Mouse (Mus musculus) adrenal gland, postnatal 25 days (tissue): ENCODE results near the gene Ccdc157. TPM values are rescaled to one million over a fixed set of nuclear protein-coding genes. Genes with fewer than 3 reads are reported as not detected.
"Not testable (repeated sequence)": the region's sequence is repeated elsewhere in the genome, so short reads cannot be mapped to it uniquely, and the experiment has no call there.

ENCODE experiments used
- DNase-seq: peaks from one replicate; pipeline ENCODE4 v3.0.0; 2021; ENCODE audit warnings: mixed read lengths
- total RNA-seq: library from RNA; stranded (reverse); gene quantifications from 2 replicates; pipeline ENCODE4 v1.2.3, GENCODE M21; 2021

Ccdc157 gene
- total RNA-seq, 1 experiment from 2014 or later, result 14.0 TPM

- DNase-seq, result no peak
Measured at GRCm38 (mm10) chr11:4182061-4182460, 22.0 kb upstream of the Ccdc157 start.

- no peak for DNase-seq
Measured at GRCm38 (mm10) chr11:4177716-4178115, 17.6 kb upstream of the Ccdc157 start.

GRCm38 (mm10) chr11:4174586-4174985, 14.5 kb upstream of the Ccdc157 start:
- peak; percentile 46 for DNase-seq

GRCm38 (mm10) chr11:4166467-4167090, 6.5 kb upstream of the Ccdc157 start:
- no peak for DNase-seq

GRCm38 (mm10) chr11:4164701-4165100, 4.6 kb upstream of the Ccdc157 start:
- DNase-seq, result peak; percentile 20

GRCm38 (mm10) chr11:4160758-4161480, 826 bp upstream of the Ccdc157 start:
- DNase-seq, result no peak

GRCm38 (mm10) chr11:4158676-4159075, 1.4 kb downstream of the Ccdc157 start:
- DNase-seq, result no peak

DNA sequence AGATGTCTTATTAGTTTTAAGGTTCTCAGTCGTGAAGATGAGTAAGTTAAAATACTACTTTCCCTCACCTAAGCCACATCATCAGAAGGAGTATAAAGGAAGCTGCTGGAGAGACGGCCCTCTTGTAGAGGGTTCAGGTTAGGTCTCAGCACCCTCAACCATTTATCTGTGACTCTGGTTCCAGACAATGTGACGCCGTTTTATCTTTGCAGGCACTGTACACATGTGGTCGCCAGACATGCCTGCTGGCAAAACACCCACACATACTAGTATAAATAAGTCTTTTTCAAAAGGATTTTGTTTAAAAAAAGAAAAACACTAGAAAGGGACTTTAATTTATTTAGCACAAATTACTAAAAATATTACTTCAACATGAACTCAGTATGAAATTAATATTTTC, 4.5 kb downstream of the Ccdc157 start:
- no peak for DNase-seq

GRCm38 (mm10) chr11:4153694-4154093, 6.4 kb downstream of the Ccdc157 start:
- no peak for DNase-seq

DNA sequence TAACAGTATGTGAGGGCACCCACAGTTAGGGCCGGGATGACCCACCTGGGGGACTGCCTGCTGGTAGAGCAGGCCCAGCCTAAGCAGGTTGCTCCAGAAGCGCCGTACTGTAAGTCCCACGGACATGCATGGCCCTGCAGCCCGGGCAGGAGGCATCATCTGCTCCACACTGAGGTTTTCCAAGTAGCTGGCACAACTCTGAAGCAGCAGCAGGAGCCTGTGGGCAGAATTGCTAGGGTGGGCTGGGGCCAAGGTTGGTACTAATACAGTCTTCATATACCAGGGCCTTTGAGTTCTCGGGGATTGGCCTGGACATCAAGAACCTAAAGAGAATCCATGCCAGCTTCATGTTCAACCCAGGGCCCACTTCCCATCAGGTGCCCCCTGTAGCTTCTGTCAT, 10.2 kb downstream of the Ccdc157 start:
- DNase-seq, result no peak

DNA sequence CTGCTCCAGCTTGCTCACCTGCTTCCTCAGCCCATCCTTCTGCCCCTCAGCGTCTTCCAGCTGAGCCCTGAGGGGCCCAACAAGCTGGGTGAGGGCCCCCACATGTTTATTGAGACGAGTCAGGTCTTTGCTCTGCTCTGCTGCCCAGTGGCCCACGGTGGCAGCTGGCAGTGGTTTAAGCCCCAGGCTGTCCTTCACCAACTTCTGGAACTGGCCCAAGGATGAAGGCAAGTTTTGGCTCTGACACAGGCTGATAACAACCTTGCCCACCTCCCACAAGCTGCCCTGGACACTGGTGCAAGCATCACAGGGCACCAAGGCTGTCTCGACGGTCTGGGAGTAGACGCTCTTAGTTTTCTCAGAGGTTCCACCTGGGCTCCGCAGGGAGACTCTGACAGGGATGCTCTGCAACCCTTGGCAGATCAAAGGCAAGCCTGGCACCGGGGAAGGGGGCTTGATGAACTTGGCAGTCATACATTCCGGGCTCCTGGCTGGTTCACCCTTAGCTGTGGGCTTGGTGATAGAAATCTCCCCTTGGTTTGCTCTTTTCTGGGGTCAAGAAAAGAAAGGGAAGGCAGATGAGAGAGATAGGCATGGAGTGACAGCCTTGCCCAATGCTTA, 11.4 kb downstream of the Ccdc157 start:
- DNase-seq, result peak; percentile 8

DNA sequence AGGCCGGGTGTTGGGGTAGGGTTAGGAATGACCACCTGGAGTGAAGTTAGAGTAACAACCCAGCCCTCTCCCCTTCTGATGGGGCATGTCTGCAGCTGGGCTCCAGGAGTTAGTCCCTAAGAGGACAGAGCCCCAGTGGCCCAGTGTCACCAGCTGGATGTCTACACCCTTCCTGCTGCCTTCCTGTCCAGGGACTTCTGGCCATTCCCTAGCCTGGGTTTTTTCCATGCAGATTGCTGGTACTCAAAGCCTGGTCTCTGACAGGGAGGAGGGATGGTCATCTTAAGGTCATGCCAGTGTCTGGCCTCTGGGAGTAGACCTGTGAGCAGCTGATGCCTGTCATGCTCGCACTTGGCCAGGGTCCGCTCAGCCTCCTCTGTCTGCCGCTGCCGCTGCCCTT, 12.0 kb downstream of the Ccdc157 start:
- DNase-seq, result no peak

GRCm38 (mm10) chr11:4147098-4147497, 13.0 kb downstream of the Ccdc157 start:
- DNase-seq, result no peak

DNA sequence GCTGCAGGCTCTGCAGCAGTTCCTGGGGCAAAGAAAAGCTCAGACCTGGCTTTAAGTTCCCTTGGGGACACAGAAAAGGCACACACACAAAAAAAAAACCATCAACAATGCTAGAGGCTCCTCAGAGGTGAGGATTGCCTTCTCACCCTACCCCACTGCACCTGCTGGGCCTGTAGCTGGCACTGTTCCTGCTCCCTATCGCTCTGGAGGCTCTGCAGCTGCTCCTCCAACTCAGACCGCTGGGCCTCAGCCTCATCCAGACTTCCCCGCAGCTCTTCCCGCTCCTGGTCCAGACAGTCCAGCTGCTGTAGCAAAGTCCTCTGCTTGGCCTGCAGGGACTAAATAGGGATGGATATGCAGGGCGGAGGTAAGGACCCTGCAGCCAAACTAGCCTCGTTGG, 13.7 kb downstream of the Ccdc157 start:
- no peak for DNase-seq

DNA sequence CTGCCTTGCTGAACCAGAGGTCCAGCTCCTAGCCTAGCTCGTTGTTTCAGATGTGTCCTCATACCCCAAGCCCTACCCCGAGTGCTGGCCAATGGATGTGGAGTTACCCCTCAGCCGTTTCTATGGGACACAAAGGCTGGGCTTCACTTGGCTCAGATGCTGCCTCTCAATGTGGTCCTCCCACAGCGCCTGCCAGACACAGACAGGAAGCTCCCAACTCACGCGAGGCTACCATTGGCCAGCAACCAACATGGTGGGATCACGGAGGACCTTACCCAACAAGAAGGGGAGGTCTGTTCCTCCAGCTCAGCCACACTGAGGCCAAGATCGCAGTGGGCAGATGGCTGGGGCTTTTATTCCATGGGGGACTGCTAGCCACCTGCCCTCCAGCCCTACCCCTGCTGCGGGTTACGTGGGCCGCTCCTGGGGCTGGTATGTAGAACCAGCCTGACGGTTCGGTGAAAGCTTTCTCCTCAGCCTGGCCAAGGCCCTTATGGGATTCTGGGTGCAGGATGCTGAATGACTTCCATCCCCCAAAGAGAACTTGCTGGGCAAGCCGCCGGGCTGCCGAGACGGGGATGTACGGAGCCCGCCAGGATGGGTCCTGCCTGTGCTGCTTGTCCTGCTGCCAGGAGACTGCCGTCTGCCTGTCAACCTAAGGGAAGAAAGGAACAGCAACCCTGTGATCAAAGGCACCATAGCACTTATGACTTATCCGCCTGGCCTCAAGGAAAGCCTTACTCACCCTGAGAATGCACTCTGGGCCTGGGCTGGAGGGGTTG, 16.6 kb downstream of the Ccdc157 start:
- DNase-seq, result no peak

GRCm38 (mm10) chr11:4142352-4142751, 17.7 kb downstream of the Ccdc157 start:
- DNase-seq, result no peak

DNA sequence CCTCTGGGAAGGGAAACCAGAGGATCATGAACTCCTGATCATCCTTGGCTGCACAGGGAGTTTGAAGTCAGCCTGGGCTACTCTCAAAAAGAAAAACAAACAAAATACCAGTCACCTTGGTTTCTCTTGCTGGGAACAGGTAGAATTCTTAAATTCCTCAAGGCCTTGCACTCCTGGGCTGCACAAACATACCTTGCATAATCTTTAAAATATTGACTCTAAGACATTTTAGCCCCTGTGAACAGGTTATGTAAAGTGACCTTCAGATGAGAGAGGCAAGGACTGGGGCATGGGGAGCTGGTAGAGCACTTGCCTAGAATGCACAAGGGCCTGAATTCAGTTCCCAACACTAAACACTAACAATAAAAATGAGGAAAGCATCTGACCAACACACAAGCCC, 18.6 kb downstream of the Ccdc157 start:
- DNase-seq, result no peak

DNA sequence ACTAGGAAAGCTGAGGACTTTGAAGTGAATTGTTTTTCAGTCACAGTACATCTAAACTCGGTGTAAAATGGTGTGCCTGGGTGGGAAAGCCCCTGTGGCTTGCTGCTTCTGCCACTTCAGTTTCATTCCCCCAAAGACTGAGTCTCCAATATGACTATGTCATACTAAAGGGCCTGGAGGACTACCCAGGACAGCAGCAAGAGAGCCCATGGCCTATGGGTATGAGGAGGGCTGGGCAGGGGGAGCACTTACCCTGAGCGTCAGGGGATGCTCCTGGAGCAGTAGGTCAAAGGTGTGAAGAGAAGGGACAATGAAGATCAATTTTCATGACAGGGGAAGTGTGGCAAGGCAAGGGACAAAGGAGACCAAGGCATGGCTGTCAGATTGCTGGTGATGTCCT, 21.1 kb downstream of the Ccdc157 start:
- no peak for DNase-seq

DNA sequence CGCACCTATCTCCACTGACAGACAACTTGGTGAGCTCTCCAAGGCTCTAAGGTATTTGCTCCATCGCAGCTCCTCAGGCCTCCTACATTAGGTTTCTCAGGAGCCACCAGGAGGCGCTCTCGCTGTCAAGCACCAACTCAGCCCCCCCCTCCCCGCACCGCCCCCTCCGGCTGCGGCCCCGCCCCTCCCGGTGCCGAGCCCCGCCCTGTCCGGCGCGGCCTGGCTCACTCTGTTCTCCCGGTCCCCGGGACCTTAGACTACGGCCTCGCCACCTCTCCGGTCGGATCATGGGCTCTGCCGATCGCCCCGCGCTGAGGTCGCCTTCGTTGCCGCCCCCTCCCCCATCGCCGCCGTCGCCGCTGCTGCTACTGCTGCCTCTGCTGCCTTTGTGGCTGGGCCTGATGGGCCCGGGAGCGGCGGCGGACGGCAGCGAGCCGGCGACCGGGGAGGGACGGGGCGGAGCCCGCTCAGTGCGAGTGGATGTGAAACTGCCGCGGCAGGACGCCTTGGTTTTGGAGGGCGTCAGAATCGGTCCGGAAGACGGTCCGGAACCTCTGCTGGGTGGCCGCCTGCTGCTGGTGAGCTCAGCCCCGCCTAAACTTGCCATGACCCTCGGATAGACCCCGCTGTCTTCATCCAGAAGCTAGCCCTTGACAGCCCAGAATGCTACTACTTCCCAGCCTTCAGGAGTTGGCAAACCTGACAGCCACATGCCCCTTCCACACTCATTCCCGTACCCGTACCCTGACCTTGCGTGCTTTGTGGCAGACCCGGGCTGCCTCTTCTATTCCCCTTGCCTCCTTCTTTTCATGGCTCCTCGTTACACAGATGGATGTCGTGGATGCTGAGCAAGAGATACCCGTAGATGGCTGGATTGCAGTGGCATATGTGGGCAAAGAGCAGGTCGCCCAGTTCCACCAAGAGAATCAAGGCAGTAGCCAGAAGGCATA, 24.8 kb downstream of the Ccdc157 start, which contains the start of gene Rnf215:
Gene Rnf215 (plus strand): TSS at position 217 of the 950 bp plus-strand sequence.
- peak; percentile 94 for DNase-seq

GRCm38 (mm10) chr11:4134400-4134799, 25.7 kb downstream of the Ccdc157 start:
- DNase-seq, result no peak

- DNase-seq, result no peak
Measured at GRCm38 (mm10) chr11:4133450-4133849, 26.6 kb downstream of the Ccdc157 start.

GRCm38 (mm10) chr11:4128461-4128860, 31.6 kb downstream of the Ccdc157 start:
- not testable (repeated sequence) for DNase-seq
